Mouse (Mus musculus) lung, postnatal 10 days (tissue): ENCODE results near the gene Xrcc3.
A peak's percentile ranks its signal among the peaks of the same experiment; 100 is the strongest.

ENCODE experiments used
- DNase-seq: peaks from one replicate; pipeline ENCODE4 v3.0.0; 2021

The Xrcc3 gene

GRCm38 (mm10) chr12:111770651-111771050 is 43.0 kb downstream of the Xrcc3 start:
- DNase-seq, result no peak

- no peak for DNase-seq
Measured at GRCm38 (mm10) chr12:111769816-111770577, 43.7 kb downstream of the Xrcc3 start.

GRCm38 (mm10) chr12:111769306-111769705 is 44.4 kb downstream of the Xrcc3 start:
- peak; percentile 89 for DNase-seq

GRCm38 (mm10) chr12:111768322-111768928 is 45.2 kb downstream of the Xrcc3 start:
- DNase-seq, result no peak

GRCm38 (mm10) chr12:111766313-111767236 is 47.1 kb downstream of the Xrcc3 start:
- DNase-seq, result peak; percentile 55

- no peak for DNase-seq
Measured at GRCm38 (mm10) chr12:111762620-111763280, 50.9 kb downstream of the Xrcc3 start.

GRCm38 (mm10) chr12:111760306-111760908 is 53.3 kb downstream of the Xrcc3 start:
- no peak for DNase-seq

GRCm38 (mm10) chr12:111759176-111760061 is 54.3 kb downstream of the Xrcc3 start:
- peak; percentile 91 for DNase-seq

- peak; percentile 75 for DNase-seq
Measured at GRCm38 (mm10) chr12:111758381-111759175, 55.1 kb downstream of the Xrcc3 start, which contains the start of gene Klc1. TSS of gene Klc1 (plus strand) at chr12:111758849.

GRCm38 (mm10) chr12:111757561-111758325 is 55.9 kb downstream of the Xrcc3 start:
- no peak for DNase-seq

- DNase-seq, result no peak
Measured at GRCm38 (mm10) chr12:111756698-111757082, 57.0 kb downstream of the Xrcc3 start.

- DNase-seq, result no peak
Measured at GRCm38 (mm10) chr12:111756082-111756697, 57.5 kb downstream of the Xrcc3 start.

GRCm38 (mm10) chr12:111755231-111755630 is 58.4 kb downstream of the Xrcc3 start:
- DNase-seq, result no peak

- no peak for DNase-seq
Measured at GRCm38 (mm10) chr12:111754710-111755109, 59.0 kb downstream of the Xrcc3 start.

GRCm38 (mm10) chr12:111753347-111753746 is 60.3 kb downstream of the Xrcc3 start:
- no peak for DNase-seq
